Mouse (Mus musculus) C2C12 (cell line): ENCODE measurements around the gene Zfp692.

ENCODE experiments used
- CEBPB ChIP-seq: IDR thresholded peaks from one replicate; pipeline ENCODE4 v1.6.1; 2011; ENCODE audit warnings: low read depth, mild to moderate bottlenecking, control low read depth, moderate library complexity
- CTCF ChIP-seq: IDR thresholded peaks from one replicate; pipeline ENCODE4 v1.5.1; 2011; ENCODE audit not compliant: control insufficient read depth, insufficient read depth, insufficient read length
- FOSL1 ChIP-seq: IDR thresholded peaks from one replicate; pipeline ENCODE4 v1.8.0; 2011; ENCODE audit warnings: mild to moderate bottlenecking, low read length; ENCODE audit not compliant: poor library complexity, insufficient read depth, severe bottlenecking
- MAX ChIP-seq: IDR thresholded peaks from one replicate; pipeline ENCODE4 v1.6.1; 2011; ENCODE audit warnings: mild to moderate bottlenecking, control low read depth
- MYOD1 ChIP-seq: IDR thresholded peaks from one replicate; pipeline ENCODE4 v1.6.1; 2011; ENCODE audit warnings: low read depth; ENCODE audit not compliant: control insufficient read depth, insufficient read length
- MYOG ChIP-seq: IDR thresholded peaks from one replicate; pipeline ENCODE4 v1.6.1; 2011; ENCODE audit not compliant: control insufficient read depth, insufficient read length; ENCODE audit errors: extremely low read depth
- USF1 ChIP-seq: IDR thresholded peaks from one replicate; pipeline ENCODE4 v1.6.1; 2011; ENCODE audit warnings: low read depth, mild to moderate bottlenecking, control low read depth, moderate library complexity

- no peak for TF ChIP-seq CTCF
- TF ChIP-seq MYOG = no peak
- no peak for TF ChIP-seq MYOD1
- no peak for TF ChIP-seq CEBPB
- TF ChIP-seq USF1 = no peak
- TF ChIP-seq FOSL1 = no peak
- TF ChIP-seq MAX = no peak
Observed at GRCm38 (mm10) chr11:58260156-58260555, 46.7 kb upstream of the Zfp692 start.
